Mouse (Mus musculus): ENCODE data around the gene A830018L16Rik. TPM values are rescaled to one million over a fixed set of nuclear protein-coding genes. Genes with fewer than 3 reads are reported as not detected.
"Not testable (repeated sequence)": the region's sequence is repeated elsewhere in the genome, so short reads cannot be mapped to it uniquely, and the experiment has no call there.

The A830018L16Rik gene
- total RNA-seq, 1 experiment from 2014 or later: 0.64 TPM

- no peak for DNase-seq
Observed at GRCm38 (mm10) chr1:12008789-12009550, 595.1 kb downstream of the A830018L16Rik start.

- no peak for DNase-seq
Observed at GRCm38 (mm10) chr1:12009551-12009846, 595.6 kb downstream of the A830018L16Rik start.

GRCm38 (mm10) chr1:12010607-12011006 lies 596.7 kb downstream of the A830018L16Rik start:
- no peak for DNase-seq

- not testable (repeated sequence) for DNase-seq
Observed at GRCm38 (mm10) chr1:12020646-12021045, 606.7 kb downstream of the A830018L16Rik start.

All from adrenal gland, postnatal 25 days (tissue).